Mouse (Mus musculus) heart, postnatal 25 days (tissue): ENCODE results near the gene Npas4. TPM values are rescaled to one million over a fixed set of nuclear protein-coding genes. Genes with fewer than 3 reads are reported as not detected.

Source experiments
- total RNA-seq, 2 experiments: library from RNA; stranded (reverse); gene quantifications; 2 replicates each; pipeline ENCODE4 v1.2.3; 2021

Npas4 gene
- total RNA-seq, 2 experiments from 2014 or later: 0.06 TPM; not detected in 1

Other genes starting within 250 kb of the Npas4 start
- gene Rbm4b, start 233.8 kb downstream of the Npas4 start, total RNA-seq: 1 to 10 TPM; 6.7 to 7.4 TPM
- 10 to 100 TPM; 45.7 to 48.0 TPM for gene Rbm4, start 196.4 kb downstream of the Npas4 start, total RNA-seq
- gene Gm21992, start 178.7 kb downstream of the Npas4 start, total RNA-seq: 10 to 100 TPM; 12.7 to 17.2 TPM
- gene Rbm14, start 178.7 kb downstream of the Npas4 start, total RNA-seq: 10 to 100 TPM; 15.3 to 25.9 TPM
- 10 to 100 TPM; 26.2 to 26.6 TPM for gene Ccs, start 151.0 kb downstream of the Npas4 start, total RNA-seq
- gene Ccdc87, start 150.9 kb downstream of the Npas4 start, total RNA-seq: not detected
- 10 to 100 TPM; 77.9 to 82.6 TPM for gene Ctsf, start 135.2 kb downstream of the Npas4 start, total RNA-seq
- under 1 TPM; 0.42 to 0.53 TPM for gene Actn3, start 112.4 kb downstream of the Npas4 start, total RNA-seq
- gene Zdhhc24, start 111.6 kb downstream of the Npas4 start, total RNA-seq: 1 to 10 TPM; 2.6 to 4.0 TPM
- gene Bbs1, start 83.7 kb downstream of the Npas4 start, total RNA-seq: 1 to 10 TPM; 4.0 to 4.1 TPM
- 10 to 100 TPM; 17.5 to 19.6 TPM for gene Dpp3, start 62.0 kb downstream of the Npas4 start, total RNA-seq
- 1 to 10 TPM; 1.0 to 1.3 TPM for gene Peli3, start 47.2 kb downstream of the Npas4 start, total RNA-seq
- 10 to 100 TPM; 70.9 to 73.2 TPM for gene Mrpl11, start 28.2 kb downstream of the Npas4 start, total RNA-seq
- gene Slc29a2, start 33.5 kb upstream of the Npas4 start, total RNA-seq: 10 to 100 TPM; 12.2 to 13.3 TPM
- 10 to 100 TPM; 47.0 to 47.3 TPM for gene B4gat1, start 48.5 kb upstream of the Npas4 start, total RNA-seq
- 1 to 10 TPM; 2.2 TPM for gene AC124502.3, start 48.6 kb upstream of the Npas4 start, total RNA-seq
- gene Brms1, start 51.0 kb upstream of the Npas4 start, total RNA-seq: 10 to 100 TPM; 11.4 to 12.3 TPM
- 1 to 10 TPM; 1.6 to 3.4 TPM for gene Rin1, start 60.2 kb upstream of the Npas4 start, total RNA-seq
- 10 to 100 TPM; 15.3 to 16.1 TPM for gene Cd248, start 77.8 kb upstream of the Npas4 start, total RNA-seq
- 1 to 10 TPM; 4.0 to 4.8 TPM for gene Tmem151a, start 95.2 kb upstream of the Npas4 start, total RNA-seq
- 10 to 100 TPM; 91.5 to 92.6 TPM for gene Yif1a, start 98.2 kb upstream of the Npas4 start, total RNA-seq
- under 1 TPM in 1 of 2 experiments, not detected in 1; 0.18 TPM for gene Cnih2, start 108.2 kb upstream of the Npas4 start, total RNA-seq
- 100 to 1,000 TPM; 178 to 189 TPM for gene Rab1b, start 116.8 kb upstream of the Npas4 start, total RNA-seq
- 10 to 100 TPM; 47.1 to 53.0 TPM for gene Klc2, start 128.2 kb upstream of the Npas4 start, total RNA-seq